Mouse (Mus musculus): ENCODE results near the gene Mlh3. TPM values are rescaled to one million over a fixed set of nuclear protein-coding genes. Genes with fewer than 3 reads are reported as not detected.

Gene Mlh3
- total and polyA plus RNA-seq, 3 experiments, result 8.5 to 8.6 TPM; not detected in 1

DNA sequence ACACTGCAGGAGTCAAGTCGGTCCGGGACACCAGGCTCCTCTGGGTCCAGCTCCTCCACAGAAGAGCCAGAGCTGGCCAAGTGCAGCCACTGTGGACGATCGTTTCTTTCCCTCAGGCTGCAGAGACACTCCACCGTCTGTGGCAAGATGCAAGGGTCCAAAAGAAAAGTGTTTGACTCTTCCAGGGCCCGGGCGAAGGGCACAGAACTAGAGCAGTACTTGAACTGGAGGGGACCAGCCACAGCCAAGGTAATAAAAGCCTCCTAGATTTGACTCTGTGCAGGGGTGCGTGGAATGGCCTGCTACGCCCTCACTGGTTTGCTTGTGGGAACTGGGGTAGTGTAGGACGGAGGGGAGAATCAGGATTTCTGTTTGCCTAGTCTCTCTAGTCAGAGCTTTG lies 20.2 kb upstream of the Mlh3 start (continued):
- no peak for TF ChIP-seq MEF2A (IDR thresholded peaks at IDR 0.05; ENCODE audit: extremely low read depth, insufficient replicate concordance, low read depth, low read length, poor library complexity, severe bottlenecking)

- Histone ChIP-seq H3K27ac (ENCODE audit: control insufficient read depth, low read depth, low read length) (no peak overlapping the region), H3K4me1 (ENCODE audit: control insufficient read depth in 1 of 2, insufficient read depth in 2 of 2, low read length in 2 of 2) (peaks cover 7 to 8% of the 10 kb centered on the region in 2 experiments), H3K4me3 (ENCODE audit: control insufficient read depth in 1 of 2, insufficient read depth in 1 of 2, low read depth in 2 of 2, low read length in 2 of 2) (no peak overlapping the region), H3K79me2 (ENCODE audit: control insufficient read depth, insufficient read depth, low read length, poor library complexity) (no peaks in the 10 kb centered on the region), H3K9me3 (replicated peaks; ENCODE audit: insufficient read depth, low read length) (no peaks in the 10 kb centered on the region), H3K36me3 (ENCODE audit: control insufficient read depth in 1 of 2, insufficient read depth in 2 of 2, low read length in 2 of 2) (peaks cover 0 to 9% of the 10 kb centered on the region in 2 experiments; a peak in 2 of 4 replicates), H3K9ac (ENCODE audit: control insufficient read depth, low read depth, low read length, poor library complexity, severe bottlenecking) (no peak overlapping the region), H3K27me3 (ENCODE audit: control insufficient read depth in 1 of 2, insufficient read depth in 2 of 2, low read length in 2 of 2) (no peaks in the 10 kb centered on the region; a peak in 1 of 4 replicates)
- no peak for DNase-seq (ENCODE audit: low read depth, low spot score)
- TF ChIP-seq HCFC1 (IDR thresholded peaks at IDR 0.05; ENCODE audit: low read depth, low read length) (no peak), ELF1 (IDR thresholded peaks at IDR 0.05; ENCODE audit: low read depth, low read length) (no peak), RCOR1 (IDR thresholded peaks at IDR 0.05; ENCODE audit: low read depth, low read length) (no peak), MAZ (IDR thresholded peaks at IDR 0.05; ENCODE audit: low read depth, low read length) (no peak), MYB (IDR thresholded peaks at IDR 0.05; ENCODE audit: low read depth, low read length) (no peak), GATA1 (IDR thresholded peaks at IDR 0.05; ENCODE audit: low read depth, low read length) (no peak), MAFK (IDR thresholded peaks at IDR 0.05; ENCODE audit: borderline replicate concordance, low read depth, low read length) (no peak), SIN3A (IDR thresholded peaks at IDR 0.05; ENCODE audit: low read length) (no peak), ZC3H11A (IDR thresholded peaks at IDR 0.05; ENCODE audit: low read depth, low read length) (no peak), TAL1 (IDR thresholded peaks at IDR 0.05; ENCODE audit: low read length) (no peak)
Measured at GRCm38 (mm10) chr12:85289157-85290000, 19.0 kb upstream of the Mlh3 start.

- H3K36me3 ChIP-seq (ENCODE audit: control insufficient read depth in 1 of 2, insufficient read depth in 2 of 2, low read length in 2 of 2), result peaks cover 0 to 9% of the 10 kb centered on the region in 2 experiments; a peak in 2 of 4 replicates
- H3K4me1 ChIP-seq (ENCODE audit: control insufficient read depth in 1 of 2, insufficient read depth in 2 of 2, low read length in 2 of 2), result peaks cover 8 to 10% of the 10 kb centered on the region in 2 experiments
- DNase-seq (ENCODE audit: low read depth, low spot score), result no peak
- H3K79me2 ChIP-seq (ENCODE audit: control insufficient read depth, insufficient read depth, low read length, poor library complexity), result no peaks in the 10 kb centered on the region
- TF ChIP-seq ZMIZ1 (IDR thresholded peaks at IDR 0.05; ENCODE audit: low read depth, low read length) (no peak), NRF1 (IDR thresholded peaks at IDR 0.05; ENCODE audit: insufficient read depth, low read depth, low read length, poor library complexity, severe bottlenecking) (no peak), GABPA (IDR thresholded peaks at IDR 0.05; ENCODE audit: low read depth, low read length) (no peak), MYB (IDR thresholded peaks at IDR 0.05; ENCODE audit: low read depth, low read length) (no peak), TBP (IDR thresholded peaks at IDR 0.05; ENCODE audit: low read depth, low read length) (no peak), MEF2A (IDR thresholded peaks at IDR 0.05; ENCODE audit: extremely low read depth, insufficient replicate concordance, low read depth, low read length, poor library complexity, severe bottlenecking) (no peak), RCOR1 (IDR thresholded peaks at IDR 0.05; ENCODE audit: low read depth, low read length) (no peak), POLR2AphosphoS2 (IDR thresholded peaks at IDR 0.05; ENCODE audit: low read length) (no peak), SIN3A (IDR thresholded peaks at IDR 0.05; ENCODE audit: low read length) (no peak), MAFK (IDR thresholded peaks at IDR 0.05; ENCODE audit: borderline replicate concordance, low read depth, low read length) (no peak), HCFC1 (IDR thresholded peaks at IDR 0.05; ENCODE audit: low read depth, low read length) (no peak), MYC (IDR thresholded peaks at IDR 0.05; ENCODE audit: low read depth, low read length) (no peak), POLR2AphosphoS5 (IDR thresholded peaks at IDR 0.05; ENCODE audit: borderline replicate concordance, low read depth, low read length) (no peak)
- no peak within 1 kb of the TSS for H3K9ac ChIP-seq (ENCODE audit: control insufficient read depth, low read depth, low read length, poor library complexity, severe bottlenecking)
- no peaks in the 10 kb centered on the region; a peak in 1 of 4 replicates for H3K27me3 ChIP-seq (ENCODE audit: control insufficient read depth in 1 of 2, insufficient read depth in 2 of 2, low read length in 2 of 2)
- no peaks in the 10 kb centered on the region for H3K9me3 ChIP-seq (replicated peaks; ENCODE audit: insufficient read depth, low read length)
- H3K4me3 ChIP-seq (ENCODE audit: control insufficient read depth in 1 of 2, insufficient read depth in 1 of 2, low read depth in 2 of 2, low read length in 2 of 2), result no peak within 1 kb of the TSS
- H3K27ac ChIP-seq (ENCODE audit: control insufficient read depth, low read depth, low read length), result no peak within 1 kb of the TSS
Measured at GRCm38 (mm10) chr12:85288486-85289156, 18.2 kb upstream of the Mlh3 start, which contains the start of gene Zc2hc1c. Gene Zc2hc1c, plus strand, starts transcription at chr12:85288591.
